Mouse (Mus musculus) spleen, adult 2 months (tissue): ENCODE measurements around the gene Trpc5. TPM values are rescaled to one million over a fixed set of nuclear protein-coding genes. Genes with fewer than 3 reads are reported as not detected.

Experiments
- DNase-seq, 2 experiments: peaks; one replicate each; pipeline versions ENCODE4 v3.0.0 to v3.0.0-alpha.2; 2012 to 2021; ENCODE audit warnings: low spot score in 2 of 2, low read depth in 1 of 2
- H3K27ac ChIP-seq: fragments of 200-500 bp; 2 replicates; pipeline ENCODE4 v1.5.1; 2012; ENCODE audit warnings: low read length, inconsistent platforms; ENCODE audit not compliant: insufficient read depth
- H3K27me3 ChIP-seq: fragments of 200-500 bp; 2 replicates; pipeline ENCODE4 v1.6.1; 2012; ENCODE audit warnings: mild to moderate bottlenecking, moderate library complexity, low read length, inconsistent platforms; ENCODE audit not compliant: control insufficient read depth, insufficient read depth
- H3K36me3 ChIP-seq: fragments of 200-500 bp; 2 replicates; pipeline ENCODE4 v1.6.1; 2012; ENCODE audit warnings: mild to moderate bottlenecking, low read length, inconsistent platforms; ENCODE audit not compliant: control insufficient read depth, insufficient read depth
- H3K4me1 ChIP-seq: fragments of 200-500 bp; 2 replicates; pipeline ENCODE4 v1.6.1; 2011; ENCODE audit warnings: inconsistent platforms; ENCODE audit not compliant: control insufficient read depth, insufficient read depth, insufficient read length
- H3K4me3 ChIP-seq: fragments of 200-500 bp; 2 replicates; pipeline ENCODE4 v1.5.1; 2011; ENCODE audit warnings: mild to moderate bottlenecking, inconsistent platforms; ENCODE audit not compliant: insufficient read depth, insufficient read length; ENCODE audit errors: extremely low read depth
- CTCF ChIP-seq: fragments of 200-500 bp; IDR thresholded peaks from 2 replicates; pipeline ENCODE4 v1.5.1; 2011; ENCODE audit warnings: mild to moderate bottlenecking, inconsistent platforms; ENCODE audit not compliant: insufficient read depth, insufficient read length, insufficient replicate concordance; ENCODE audit errors: extremely low read depth
- POLR2A ChIP-seq: fragments of 200-500 bp; IDR thresholded peaks from 2 replicates; pipeline ENCODE4 v1.6.1; 2011; ENCODE audit warnings: low read depth, low read length, inconsistent platforms
- WGBS: fragments of 180-500 bp; shearing (Covaris S2); methylation state at CpG from one replicate; pipeline ENCODE4 v1.1.7; 2018; 5-methylcytosine and 5-hydroxymethylcytosine counted together
- polyA plus RNA-seq: library from polyadenylated mRNA; depleted of rRNA; stranded (reverse); fragments of >200 nt; gene quantifications from 2 replicates; pipeline ENCODE4 v1.2.3, GENCODE M21; 2012; rRNA removed

The Trpc5 gene
- polyA plus RNA-seq, 1 experiment: not detected

DNA sequence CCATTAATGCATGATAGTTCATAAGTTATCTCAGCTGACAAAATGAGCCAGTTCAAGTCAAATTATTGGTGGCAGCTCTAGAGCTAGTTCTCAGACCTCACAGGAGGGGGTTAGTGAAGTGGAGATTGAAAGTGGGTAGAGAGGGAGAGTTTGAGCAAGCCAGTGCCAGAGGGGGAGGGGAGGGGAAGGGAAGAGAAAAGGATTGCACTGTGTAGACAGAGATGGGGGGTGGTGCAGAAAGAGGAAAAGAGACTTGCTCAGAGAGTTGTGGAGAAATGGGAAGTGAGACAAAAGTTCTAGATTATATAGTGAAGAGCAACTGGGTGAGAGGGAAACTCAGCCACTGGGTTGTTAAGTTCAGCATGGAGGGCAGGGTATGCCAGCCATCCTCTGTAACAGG lies 349.6 kb downstream of the Trpc5 start:
- no peak for DNase-seq
- Histone ChIP-seq H3K4me1 (no peaks in the 10 kb centered on the region), H3K36me3 (no peaks in the 10 kb centered on the region), H3K27me3 (no peaks in the 10 kb centered on the region), H3K4me3 (no peak overlapping the region), H3K27ac (no peak overlapping the region)
- TF ChIP-seq POLR2A: no peak
- no peak for TF ChIP-seq CTCF

DNA sequence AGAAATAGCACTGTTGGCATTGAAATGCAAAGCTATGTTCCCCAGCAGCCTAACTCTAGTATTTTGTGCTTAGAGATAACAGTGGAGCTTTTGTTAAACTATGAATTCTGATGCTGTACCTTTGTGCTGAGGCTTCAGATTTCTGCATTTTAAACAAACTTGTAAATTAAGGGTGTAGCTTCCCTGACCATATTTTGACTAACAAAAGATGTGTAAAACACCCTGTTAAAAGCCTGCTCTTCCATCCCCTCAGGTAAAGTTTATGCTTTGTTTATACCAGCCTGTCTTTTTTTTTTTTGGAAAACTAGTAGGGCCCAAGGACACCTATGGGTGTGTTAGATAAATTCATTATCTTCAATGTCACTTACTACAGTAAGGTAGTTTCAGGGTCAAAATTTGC lies 350.0 kb downstream of the Trpc5 start:
- Histone ChIP-seq H3K4me3 (no peak overlapping the region), H3K27ac (no peak overlapping the region), H3K36me3 (no peaks in the 10 kb centered on the region), H3K27me3 (no peaks in the 10 kb centered on the region), H3K4me1 (no peaks in the 10 kb centered on the region)
- TF ChIP-seq CTCF: no peak
- no peak for TF ChIP-seq POLR2A
- no peak for DNase-seq

DNA sequence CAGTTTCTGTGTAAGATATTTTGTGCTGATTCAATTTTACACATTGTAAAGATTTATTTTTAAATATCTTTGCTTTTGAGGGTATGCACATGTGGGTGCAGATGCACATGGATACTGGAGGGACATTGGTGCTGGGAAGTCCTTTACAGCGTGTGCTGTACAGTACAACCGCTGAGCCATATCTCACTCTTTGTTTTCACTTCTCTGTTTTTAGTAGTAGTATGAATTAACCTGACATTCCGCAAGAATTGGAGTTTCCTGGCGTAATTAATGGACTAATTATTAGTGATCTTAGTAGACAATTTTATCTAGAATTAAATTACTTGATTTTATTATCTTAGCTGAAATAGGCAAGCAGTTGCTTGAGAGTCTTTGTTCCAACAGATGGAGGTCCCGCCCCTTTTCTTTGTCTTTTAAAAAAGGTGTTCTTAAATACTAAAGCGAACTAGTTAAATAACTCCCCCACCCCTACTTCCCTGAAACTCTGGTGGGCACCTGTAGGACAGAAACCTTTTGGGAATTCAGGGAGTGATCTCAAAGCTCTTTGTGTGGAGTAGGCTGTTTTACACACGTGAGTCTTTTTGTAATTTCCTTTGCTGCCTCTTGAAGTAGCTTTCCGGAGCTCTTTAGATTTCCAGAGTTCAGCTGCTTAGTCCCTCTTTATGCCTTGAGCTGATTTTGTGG lies 352.5 kb downstream of the Trpc5 start:
- Histone ChIP-seq H3K27me3 (no peaks in the 10 kb centered on the region), H3K4me3 (no peak overlapping the region), H3K36me3 (no peaks in the 10 kb centered on the region), H3K4me1 (no peaks in the 10 kb centered on the region), H3K27ac (no peak overlapping the region)
- no peak for TF ChIP-seq CTCF
- no peak for TF ChIP-seq POLR2A
- WGBS: 73% methylated on average over 8 of the region's 8 CpGs
- DNase-seq: no peak

Other genes with a start within 250 kb of the Trpc5 start
- not detected in 2 replicates for gene Trpc5os, start 231.6 kb downstream of the Trpc5 start, polyA plus RNA-seq
- gene Rtl4, start 727 bp upstream of the Trpc5 start, polyA plus RNA-seq: not detected in 2 replicates